Mouse (Mus musculus) fibroblast of lung, adult 2 months (primary cell): Measurements from ENCODE around the gene Slc6a6.

Source experiments
- DNase-seq: peaks from one replicate; pipeline ENCODE4 v3.0.0-alpha.2; 2011; ENCODE audit warnings: low read depth

Gene Slc6a6

DNA sequence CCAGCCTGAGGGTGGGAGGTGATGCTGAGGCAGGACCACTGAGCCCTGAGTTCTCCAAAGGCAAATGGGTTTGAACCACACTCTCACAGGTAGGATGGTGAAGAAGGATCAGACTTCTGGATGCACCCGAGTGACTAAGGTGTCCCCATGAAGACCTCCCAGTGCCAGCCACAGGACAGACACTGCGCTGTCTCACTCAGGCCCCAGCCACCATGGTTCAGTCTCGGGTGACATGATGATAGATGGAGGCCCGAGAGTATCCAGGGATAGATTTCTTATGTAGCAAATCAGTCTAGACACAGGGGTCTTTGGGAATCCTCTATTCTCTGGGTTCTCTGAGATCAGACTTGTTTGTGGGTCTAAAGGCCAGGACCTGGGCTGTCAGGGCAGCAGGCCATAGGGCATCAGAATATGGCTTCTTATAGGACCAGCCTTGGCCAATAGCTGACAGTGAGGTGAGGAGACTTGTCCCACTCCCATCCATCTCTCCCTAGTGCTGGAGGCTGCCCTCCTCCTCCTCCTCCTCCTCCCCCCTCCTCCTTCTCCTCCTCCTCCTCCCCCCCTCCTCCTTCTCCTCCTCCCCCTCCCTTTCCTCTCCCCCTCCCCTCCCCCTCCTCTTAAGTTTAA lies 36.8 kb downstream of the Slc6a6 start:
- DNase-seq, result no peak

DNA sequence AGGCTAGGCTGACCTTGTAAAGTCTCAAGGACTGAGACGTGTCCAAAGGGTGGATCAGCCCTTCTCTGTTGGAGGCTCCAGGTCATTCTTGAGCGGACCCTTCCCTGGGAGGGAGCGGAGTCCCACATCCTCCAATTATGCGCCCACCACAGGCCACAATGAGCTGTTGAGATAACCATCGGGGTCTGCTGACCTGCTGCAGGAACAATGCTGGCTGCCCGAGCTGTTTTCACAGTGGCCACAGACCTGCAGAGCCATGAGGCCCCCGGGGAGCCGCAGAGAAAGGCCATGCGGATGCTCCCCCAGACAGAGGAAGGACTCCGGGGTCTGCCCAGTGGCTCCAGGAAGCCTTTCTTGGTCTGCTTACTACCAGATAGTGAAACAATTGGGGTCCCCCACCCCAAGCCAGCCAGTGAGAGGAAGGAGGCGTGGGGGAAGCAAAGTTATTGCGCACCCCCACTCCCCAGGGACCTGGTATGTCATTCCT lies 37.4 kb downstream of the Slc6a6 start:
- no peak for DNase-seq

DNA sequence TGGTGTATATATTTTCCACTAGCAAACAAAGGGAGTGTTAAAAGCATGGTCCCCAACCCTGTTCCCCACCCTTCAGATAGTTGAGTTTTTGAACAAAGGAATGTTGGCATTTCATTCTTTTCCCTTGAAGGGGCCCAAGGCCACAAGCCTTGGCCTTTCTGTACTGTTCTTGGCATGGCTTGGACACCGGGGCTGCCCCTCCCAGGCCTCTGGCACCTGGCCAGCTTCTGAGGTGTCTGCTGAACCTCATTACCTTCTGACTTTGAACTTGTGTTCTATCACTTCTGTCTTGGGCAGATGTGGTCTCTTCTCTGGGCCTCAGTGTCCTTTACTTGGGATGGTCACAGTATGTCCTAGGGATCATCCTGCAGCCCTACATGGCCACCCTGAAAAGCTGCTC lies 43.5 kb downstream of the Slc6a6 start:
- no peak for DNase-seq

DNA sequence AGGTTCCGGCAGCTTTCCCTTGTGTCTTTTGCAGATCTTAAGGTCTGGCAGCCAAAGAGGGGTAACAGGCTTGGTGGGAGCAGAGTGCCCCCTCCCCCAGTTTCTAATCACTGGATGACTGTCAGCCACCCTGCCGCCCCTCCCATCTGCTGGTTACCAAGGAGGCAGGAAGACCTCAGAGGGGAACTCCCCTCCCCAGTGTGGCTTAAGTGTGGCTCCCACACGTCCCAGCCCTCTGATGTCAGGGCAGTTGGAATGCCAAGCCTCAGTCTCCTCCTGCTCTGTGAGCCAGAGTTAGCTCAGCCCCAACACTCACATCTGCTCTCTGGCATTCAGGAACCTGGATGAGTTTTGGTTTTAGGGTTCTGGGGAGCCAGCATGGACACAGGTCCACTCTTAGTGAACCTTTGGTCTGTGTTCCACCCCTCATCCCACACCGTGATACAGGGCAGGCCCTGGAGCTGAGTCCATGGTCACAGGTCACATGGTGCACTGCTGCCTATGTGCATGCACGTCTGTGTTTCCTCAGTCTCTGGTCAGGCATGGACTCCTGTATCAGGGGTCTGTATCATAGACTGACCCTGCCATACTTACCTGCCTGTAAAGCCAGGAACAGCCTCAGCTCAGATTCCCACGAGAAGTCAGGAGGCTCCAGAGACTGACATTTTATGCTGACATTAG lies 45.2 kb downstream of the Slc6a6 start:
- DNase-seq, result peak; percentile 54

DNA sequence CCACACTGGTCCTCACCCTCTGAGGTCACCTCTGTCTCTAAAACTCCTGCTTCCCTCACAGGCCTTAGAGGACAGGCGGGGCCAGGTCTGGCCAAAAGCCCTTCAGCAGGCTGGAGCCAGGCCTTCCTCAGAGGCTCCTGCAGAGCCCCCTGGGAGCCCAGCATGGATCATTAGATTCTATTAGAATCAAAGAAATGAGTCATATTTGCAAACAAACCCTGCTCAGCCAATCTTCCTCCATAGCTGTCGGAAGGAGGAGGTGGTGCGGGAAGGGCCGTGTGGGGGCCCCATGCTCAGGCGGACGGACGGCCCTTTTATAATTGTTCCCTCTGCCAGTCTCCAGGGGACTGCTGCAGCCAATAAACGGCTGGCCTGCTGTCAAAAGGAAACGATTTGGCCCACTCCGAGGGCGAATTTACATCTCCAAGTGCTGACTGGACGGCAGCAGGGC lies 45.8 kb downstream of the Slc6a6 start:
- DNase-seq, result peak; percentile 97

DNA sequence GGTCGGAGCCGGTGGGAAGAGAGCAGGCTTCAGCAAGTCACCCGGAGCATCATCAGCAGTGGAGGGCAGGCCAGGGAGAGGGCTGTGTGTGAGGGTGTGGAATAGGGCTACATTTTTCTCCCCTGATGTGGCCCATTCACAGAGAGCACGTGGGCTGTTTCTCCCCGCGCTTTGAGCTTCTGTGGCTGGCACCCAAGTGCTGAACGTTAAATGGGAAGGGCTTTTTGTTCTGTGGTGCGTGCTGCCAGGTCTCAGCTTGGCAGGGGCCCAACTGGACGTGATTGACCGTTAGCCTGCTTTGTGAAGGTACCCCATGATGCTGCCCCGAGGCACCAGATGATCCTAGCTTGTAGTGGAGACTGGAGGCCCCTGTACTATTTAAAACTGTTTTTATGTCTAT lies 48.3 kb downstream of the Slc6a6 start:
- peak; percentile 81 for DNase-seq

DNA sequence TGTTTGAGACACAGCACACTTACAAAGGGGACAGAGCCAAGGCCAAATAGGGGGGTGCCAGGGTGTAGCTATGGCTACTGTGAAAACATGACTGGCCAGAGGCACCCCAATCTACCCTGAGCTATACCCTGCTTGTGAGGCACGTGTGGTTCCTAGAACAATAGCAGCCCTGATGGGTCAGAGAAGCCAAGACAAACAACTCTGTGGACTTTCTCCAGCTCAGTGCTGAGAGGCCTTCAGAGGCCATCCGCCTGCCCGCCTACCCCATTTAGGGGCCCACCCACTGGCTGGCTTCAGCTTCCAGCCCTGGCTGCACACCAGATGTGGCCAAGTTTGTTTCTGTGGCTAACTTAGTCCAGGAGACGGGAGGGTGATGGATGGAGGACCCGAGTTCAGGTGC lies 52.6 kb downstream of the Slc6a6 start:
- peak; percentile 92 for DNase-seq

DNA sequence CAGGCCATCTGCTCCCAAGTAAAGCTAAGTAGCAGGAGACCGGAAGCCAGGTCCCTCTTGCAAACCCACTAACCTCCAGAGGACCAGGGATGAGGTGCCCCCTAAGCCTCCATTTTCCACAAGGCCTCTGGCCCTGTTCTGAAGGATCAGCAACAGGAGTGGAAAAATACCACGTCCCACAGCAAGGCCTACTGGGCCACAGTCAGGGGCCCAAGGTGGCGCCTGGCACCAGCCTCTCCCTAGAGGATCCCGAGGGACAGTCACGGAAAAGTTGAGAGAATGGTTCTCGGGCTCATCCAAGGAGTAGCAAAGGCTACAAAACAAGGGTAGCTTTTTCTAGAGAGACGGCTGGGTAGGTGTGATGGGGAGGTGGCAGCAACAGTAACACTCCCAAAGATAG lies 53.6 kb downstream of the Slc6a6 start:
- DNase-seq, result no peak

DNA sequence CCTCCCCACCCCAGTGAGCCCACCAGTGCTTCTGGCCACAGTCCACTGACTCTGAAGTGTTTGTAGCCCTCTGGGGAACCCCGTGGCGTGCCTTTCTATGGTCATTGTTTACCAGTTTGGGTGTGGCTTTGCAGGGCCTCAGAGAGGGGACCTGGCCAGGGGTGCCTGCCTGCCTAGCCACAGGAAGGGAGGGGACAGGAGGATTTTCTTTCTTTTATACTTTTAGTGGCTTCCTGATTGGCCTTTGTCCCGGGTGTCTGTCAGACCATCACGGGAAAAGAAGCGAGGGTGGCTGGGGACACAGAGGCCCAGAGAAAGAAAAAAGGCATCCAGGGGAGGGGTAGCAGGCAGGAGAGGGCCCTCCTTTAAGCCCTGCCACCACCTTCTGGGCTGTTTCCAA lies 54.2 kb downstream of the Slc6a6 start:
- DNase-seq, result no peak

DNA sequence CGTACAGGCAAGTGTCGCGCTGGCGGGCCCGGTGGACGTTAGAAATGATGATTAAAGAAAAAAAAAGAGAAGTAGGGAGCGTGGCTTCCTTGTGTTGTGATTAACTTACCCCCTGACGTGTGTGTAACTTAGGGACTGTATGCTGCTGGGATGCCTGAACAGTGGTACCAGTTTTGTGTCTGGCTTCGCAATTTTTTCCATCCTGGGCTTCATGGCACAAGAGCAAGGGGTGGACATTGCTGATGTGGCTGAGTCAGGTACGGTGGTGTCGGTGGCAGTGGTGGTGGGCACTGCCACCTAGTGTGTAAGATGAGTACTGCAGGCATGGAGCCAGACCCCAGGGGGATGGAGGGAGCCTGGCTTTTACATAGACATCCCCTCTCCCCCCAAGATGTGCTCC lies 57.2 kb downstream of the Slc6a6 start:
- no peak for DNase-seq

DNA sequence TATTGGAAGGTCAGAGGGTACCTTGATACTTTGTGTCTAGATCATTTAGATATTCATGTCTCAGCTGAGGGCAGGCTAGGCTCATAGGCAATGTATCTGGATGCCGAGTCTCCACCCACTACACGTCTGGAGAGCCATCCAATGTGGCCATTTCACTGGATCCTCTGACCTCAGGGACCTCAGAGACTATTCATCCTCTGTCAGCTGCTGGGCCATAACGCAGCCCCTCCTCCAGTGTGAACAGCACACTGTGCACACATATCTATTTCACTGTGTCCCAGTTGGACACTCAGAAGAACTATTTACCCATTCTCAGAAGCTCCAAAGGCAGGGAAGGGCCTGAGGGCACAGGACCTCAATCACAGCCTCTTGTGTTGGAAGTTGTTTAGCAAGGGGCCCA lies 58.6 kb downstream of the Slc6a6 start:
- DNase-seq, result no peak

DNA sequence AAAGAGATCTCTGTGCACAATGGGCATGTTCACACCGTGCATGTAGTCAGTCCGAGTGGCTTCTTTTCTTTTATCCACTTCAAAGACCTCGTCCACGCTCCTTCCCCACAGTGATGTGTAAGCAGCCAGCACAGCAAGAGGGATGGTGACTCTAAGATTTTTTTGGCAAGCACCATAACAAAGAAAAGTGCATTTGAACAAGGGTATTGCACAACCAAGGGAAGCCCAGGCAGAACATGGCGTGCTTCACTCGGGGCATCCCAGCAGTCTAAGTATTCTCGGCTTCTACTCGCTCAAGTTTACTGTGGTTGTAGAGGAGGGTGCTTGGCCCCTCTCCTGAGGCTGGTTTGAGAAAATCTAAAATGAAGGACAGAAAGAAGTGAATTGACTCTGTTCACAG lies 59.1 kb downstream of the Slc6a6 start:
- DNase-seq, result no peak

DNA sequence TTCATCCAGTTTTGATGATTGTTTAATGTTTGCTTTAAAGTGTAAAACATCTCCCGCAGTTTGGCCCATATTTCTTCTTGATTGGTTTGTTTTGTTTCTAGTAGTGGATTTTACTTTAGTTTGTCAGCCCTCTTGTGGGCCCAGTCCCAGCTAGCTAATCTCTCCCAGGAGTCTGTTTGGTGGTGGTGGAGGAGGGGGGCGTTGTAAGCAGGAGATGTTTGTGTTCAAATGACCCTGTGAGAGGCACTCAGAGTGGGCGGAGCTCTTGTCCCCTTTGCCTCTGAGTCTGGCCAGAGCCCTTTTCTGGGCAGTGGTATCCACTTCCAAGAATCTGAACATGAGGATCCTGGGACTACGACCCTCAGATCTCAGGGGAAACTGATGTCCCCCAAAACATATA lies 60.0 kb downstream of the Slc6a6 start:
- no peak for DNase-seq

DNA sequence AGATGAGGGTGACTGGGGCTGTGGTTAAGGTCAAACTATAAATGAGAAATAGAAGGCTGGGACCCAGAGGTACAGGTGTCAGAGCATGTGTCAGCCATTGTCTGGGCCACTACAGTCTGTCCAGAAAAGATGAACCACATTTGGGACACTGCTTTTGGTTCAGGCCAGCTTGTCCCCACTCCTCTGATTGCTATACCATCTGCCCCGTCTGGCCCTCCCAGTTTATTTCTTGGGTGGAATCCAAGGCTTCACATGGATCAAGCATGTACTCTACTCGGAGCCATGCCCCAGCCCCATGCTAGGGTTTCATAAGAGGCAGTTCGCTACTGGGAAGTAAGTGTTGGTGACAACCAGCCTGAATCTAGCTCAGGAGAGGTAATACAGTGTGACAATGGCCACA lies 61.4 kb downstream of the Slc6a6 start:
- no peak for DNase-seq

DNA sequence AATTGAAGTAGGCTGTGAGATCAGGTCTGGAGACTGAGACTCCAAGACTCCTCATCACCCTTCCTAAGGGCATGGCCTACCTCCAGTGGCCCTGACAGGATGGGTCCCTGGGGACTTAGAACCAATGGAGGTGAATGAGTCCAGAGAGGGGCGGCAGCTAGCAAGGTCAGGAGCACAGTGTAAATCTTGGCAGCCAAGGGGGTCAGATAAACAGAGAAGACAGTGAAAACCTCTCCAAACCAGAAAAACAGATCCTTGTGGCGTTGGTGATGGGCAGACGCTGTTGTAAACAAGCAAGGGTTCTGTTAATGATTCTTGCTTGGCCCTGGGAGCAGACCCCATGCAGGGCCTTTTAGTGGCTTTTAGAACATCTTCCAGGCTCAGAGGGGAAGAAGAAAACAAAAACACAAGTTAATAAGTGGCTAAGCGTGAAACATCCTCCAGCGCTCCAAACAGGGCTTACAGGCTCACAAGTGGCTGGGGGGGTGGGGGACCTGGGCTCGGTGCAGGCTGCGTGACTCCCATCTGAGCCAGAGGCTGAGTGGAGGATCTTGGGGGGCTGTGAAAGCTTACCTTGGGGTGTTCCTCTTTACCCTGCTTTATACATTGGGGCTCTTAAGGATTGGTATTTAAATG lies 62.2 kb downstream of the Slc6a6 start:
- no peak for DNase-seq

DNA sequence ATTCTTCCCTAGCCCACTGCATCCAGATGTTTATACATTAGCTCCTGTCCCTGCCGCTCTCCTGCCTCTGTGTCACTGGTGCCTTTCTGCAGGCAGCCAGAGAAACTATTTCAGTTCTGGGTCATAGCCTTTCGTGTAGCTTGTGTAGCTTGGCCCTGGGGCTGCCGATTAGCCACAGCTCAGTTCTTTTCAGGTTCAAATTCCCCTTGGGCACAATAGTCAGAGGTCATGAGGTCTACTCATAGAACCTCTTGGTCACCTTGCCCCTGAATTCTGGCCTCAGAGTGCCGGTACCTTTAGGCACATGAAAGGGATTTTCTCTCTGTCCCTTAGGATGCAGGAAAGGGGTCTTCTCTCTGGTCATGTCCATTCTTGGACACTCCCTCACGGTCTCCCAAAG lies 62.9 kb downstream of the Slc6a6 start:
- DNase-seq, result no peak

DNA sequence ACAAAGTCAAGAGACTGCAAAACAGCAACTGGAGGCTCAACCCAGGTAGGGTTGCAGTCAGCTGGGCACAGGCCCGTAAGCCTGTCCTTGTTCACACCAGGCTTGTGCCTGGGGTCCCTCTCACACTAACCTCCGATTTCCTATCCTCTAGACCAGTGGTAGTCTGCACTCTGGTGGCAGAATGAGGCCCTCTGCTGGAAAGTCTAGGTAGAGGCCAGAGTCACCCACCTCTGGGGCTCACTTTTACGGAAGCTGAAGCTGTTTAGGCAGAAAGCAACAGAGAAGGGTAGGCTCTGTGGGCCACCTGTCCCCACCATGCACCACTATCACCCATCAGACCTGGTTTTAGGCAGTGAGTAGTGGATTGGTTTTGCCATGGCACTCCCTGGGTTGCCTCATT lies 67.1 kb downstream of the Slc6a6 start:
- no peak for DNase-seq

DNA sequence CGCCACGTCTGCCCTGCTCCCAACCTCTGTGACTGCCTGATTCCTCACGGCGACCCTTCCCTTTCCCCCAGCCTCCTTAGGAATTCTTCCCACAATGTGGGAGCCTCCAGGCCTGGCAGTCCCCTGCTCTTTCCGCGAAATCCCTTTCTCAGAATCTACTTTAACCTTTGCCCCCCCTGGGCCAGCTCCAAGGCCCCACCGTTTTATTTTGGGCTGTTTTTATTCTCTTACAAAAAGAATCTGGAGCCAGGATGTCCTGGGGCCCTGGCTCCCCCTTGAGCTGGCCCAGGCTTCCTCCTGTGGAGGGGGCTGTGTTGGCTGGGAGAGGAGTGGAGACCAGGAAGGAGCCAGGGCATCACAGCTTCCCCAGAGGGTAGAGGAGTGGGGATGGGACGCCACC lies 69.0 kb downstream of the Slc6a6 start:
- DNase-seq, result no peak

DNA sequence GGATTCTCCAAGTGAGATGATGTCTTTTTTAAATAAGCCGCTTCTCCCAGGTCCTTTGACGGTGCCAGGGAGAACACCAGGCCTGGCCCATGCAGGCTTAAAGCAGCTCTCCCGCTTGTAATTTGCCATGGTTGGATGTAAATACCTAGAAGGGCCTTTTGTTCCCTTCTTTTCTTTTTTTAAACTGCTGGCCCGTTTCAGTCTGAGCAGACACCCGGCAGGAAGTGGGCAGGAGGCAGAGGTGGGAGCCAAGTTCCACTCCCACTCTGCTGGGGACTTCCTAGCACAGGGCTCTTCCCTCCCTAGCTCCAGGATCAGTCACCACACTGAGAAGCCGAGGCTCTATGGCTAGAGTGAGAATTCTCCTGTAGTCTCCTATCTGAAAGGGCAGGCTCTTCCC lies 70.2 kb downstream of the Slc6a6 start:
- DNase-seq, result no peak

DNA sequence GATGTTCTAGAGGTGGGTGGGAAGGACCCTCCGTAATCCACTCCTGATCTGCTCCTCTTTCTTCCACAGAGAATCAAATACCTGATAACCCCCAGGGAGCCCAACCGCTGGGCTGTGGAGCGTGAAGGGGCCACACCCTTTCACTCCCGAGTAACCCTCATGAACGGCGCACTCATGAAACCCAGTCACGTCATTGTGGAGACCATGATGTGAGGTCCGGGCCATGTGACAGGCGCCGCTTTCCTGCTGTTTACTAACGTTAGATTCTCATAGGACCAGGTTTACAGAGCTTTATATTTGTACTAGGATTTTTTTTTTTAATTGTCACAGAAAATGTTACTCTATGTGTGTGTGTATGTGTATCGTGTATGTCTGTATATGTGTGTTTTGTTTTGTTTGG lies 71.0 kb downstream of the Slc6a6 start:
- no peak for DNase-seq

DNA sequence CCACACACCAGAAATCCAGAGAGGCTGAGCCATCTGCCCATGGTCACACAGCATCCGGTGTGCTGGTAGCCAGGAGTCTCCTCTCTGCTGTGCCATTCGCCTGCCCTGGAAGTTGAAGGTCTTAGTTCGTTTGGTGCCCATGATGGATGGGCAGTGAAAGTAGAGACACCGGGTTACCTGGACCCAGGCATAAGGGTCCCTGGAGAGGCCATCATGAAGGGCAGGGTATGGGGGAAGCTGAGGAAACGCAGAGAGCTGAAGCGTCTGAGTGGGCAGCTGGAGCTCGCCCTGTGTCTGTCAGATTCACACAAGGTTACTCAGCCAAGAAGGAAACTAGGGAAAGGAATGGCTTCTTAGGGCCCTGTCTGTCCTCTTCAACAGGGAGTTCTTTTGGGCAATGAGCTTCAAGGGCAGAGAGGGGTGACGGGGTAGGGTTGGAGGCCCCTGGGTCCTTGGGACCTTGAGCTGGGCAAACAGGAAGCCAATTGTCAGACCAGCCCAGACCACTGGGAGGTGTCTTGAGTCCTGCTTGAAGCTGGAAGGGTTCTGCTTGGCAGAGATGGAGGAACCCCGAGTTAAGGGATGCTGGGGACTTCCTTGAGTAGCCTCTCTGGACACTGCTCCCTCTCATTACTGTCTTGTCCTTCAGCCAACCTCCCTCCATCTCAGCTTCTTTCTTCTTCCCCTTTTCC lies 78.3 kb downstream of the Slc6a6 start:
- no peak for DNase-seq

DNA sequence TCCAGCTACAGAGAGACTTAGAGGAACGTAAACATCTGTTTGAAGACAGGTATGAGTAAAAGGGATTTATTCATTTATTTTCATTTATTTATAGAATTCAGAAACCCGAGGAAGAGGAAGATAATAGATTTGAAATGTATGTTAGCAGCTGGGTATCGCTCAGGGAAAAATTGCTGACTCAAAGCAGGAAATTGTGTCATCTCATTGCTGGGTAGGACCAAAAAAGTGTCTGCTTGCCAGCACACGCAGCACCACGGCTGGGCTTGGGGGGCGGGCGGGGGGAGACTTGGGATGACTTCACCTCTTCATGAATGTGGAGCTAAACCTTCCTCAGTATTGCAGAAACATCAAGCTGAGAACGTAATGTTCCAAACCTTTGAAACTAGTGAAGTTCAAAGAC lies 83.7 kb downstream of the Slc6a6 start:
- DNase-seq, result no peak

DNA sequence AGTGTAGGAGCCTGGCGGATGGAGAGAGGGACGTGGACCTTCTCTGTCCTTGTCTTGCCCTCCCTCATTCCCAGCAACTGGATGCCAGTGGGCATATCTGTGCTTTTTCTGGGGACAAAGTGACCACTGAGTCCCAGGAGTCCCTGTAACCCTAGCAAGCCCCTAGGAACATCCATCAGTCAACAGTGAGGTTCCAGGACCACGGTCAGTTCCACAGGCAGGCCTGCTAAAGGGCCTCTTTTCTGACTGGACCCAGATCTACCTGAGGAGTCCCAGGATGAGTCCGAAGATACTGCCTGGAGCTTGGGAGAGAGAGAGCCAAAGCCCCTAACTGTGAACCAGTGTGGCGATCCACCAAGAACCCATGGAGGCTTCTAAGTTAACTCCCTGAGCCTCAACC lies 90.1 kb downstream of the Slc6a6 start:
- DNase-seq, result no peak
